Mouse (Mus musculus) heart, adult 2 months (tissue): ENCODE measurements around the gene Syngap1.

Source experiments
- CTCF ChIP-seq: fragments of 200-600 bp; IDR thresholded peaks from 2 replicates; pipeline ENCODE4 v1.8.1; 2022; ENCODE audit warnings: antibody characterized with exemption, mild to moderate bottlenecking, moderate library complexity
- EP300 ChIP-seq: fragments of 200-500 bp; IDR thresholded peaks from 2 replicates; pipeline ENCODE4 v1.6.1; 2011; ENCODE audit warnings: low read depth, low read length, control low read depth; ENCODE audit not compliant: insufficient read depth

- TF ChIP-seq CTCF (no peak), EP300 (no peak)
Observed at GRCm38 (mm10) chr17:26953726-26954125, 12.7 kb downstream of the Syngap1 start.
